Mouse (Mus musculus) liver, embryonic 11.5 days (tissue): ENCODE results near the gene Arhgdib. TPM values are rescaled to one million over a fixed set of nuclear protein-coding genes. Genes with fewer than 3 reads are reported as not detected.

Source experiments
- ATAC-seq: fragments of 200-750 bp; cut with Nextera tagmentation; replicated peaks from 2 replicates; pipeline ENCODE4 v1.8.0; 2017; ENCODE audit warnings: moderate number of reproducible peaks, mild to moderate bottlenecking, moderate TSS enrichment, moderate library complexity; ENCODE audit not compliant: low FRiP score
- DNase-seq: peaks from one replicate; pipeline ENCODE4 v3.0.0-alpha.2; 2017; ENCODE audit warnings: low spot score
- H3K27ac ChIP-seq: fragments of 300-500 bp; sonication (generic); 2 replicates; pipeline ENCODE4 v1.5.1; 2014; ENCODE audit warnings: mild to moderate bottlenecking, low read depth, low read length, control low read depth
- H3K27me3 ChIP-seq: fragments of 300-500 bp; sonication (generic); replicated peaks from 2 replicates; pipeline ENCODE4 v1.6.1; 2014; ENCODE audit warnings: low read length, mixed read lengths; ENCODE audit not compliant: control insufficient read depth, insufficient read depth
- H3K36me3 ChIP-seq: fragments of 300-500 bp; sonication (generic); 2 replicates; pipeline ENCODE4 v1.6.1; 2014; ENCODE audit warnings: mild to moderate bottlenecking, low read length, moderate library complexity, mixed read lengths; ENCODE audit not compliant: control insufficient read depth, insufficient read depth
- H3K4me1 ChIP-seq: fragments of 300-500 bp; sonication (generic); replicated peaks from 2 replicates; pipeline ENCODE4 v1.6.1; 2014; ENCODE audit warnings: low read length, mixed read lengths; ENCODE audit not compliant: control insufficient read depth, insufficient read depth
- H3K4me2 ChIP-seq: fragments of 300-500 bp; sonication (generic); 2 replicates; pipeline ENCODE4 v1.6.1; 2014; ENCODE audit warnings: mild to moderate bottlenecking, control low read depth, moderate library complexity
- H3K4me3 ChIP-seq: fragments of 300-500 bp; sonication (generic); 2 replicates; pipeline ENCODE4 v1.5.1; 2014; ENCODE audit warnings: low read depth, low read length, control low read depth
- H3K9ac ChIP-seq: fragments of 300-500 bp; sonication (generic); 2 replicates; pipeline ENCODE4 v1.6.1; 2014; ENCODE audit warnings: low read depth, low read length, control low read depth
- H3K9me3 ChIP-seq: fragments of 300-500 bp; sonication (generic); 2 replicates; pipeline ENCODE4 v1.6.1; 2016; ENCODE audit warnings: low read length, inconsistent platforms, mixed read lengths; ENCODE audit not compliant: control insufficient read depth
- WGBS: fragments of 180-500 bp; shearing (Covaris S2); extraction: QIAGEN DNeasy Blood & Tissue Kit; methylation state at CpG from one replicate; pipeline ENCODE4 v1.1.7; 2014; 5-methylcytosine and 5-hydroxymethylcytosine counted together
- polyA plus RNA-seq: library from polyadenylated mRNA; unstranded; fragments of >200 nt; fragmentation: Nextera tagmentation; extraction: Ambion mirVana; gene quantifications from 2 replicates; pipeline ENCODE4 v1.2.1, GENCODE M21; 2014

Arhgdib gene
- polyA plus RNA-seq, 1 experiment from 2014 or later: 183 TPM

DNA sequence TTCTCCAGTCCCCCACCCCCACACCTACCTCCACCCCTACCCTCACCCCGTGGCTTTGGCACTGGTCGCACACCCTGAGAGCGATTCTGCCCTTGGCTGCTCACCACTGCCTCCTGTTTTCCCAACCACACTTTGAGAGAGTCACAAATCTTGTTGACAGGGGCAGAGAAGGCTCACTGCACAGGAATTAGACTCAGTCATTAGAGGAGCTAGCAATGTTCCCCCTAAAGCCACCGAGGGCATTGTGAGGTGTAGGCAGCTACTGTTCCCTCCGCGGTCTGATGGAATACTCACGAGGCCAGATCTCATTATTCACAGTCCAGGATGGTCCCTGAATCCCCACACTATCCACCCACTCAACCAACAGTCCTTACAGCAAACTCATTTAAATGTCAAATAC lies 15.4 kb upstream of the Arhgdib start:
- ATAC-seq: no peak

DNA sequence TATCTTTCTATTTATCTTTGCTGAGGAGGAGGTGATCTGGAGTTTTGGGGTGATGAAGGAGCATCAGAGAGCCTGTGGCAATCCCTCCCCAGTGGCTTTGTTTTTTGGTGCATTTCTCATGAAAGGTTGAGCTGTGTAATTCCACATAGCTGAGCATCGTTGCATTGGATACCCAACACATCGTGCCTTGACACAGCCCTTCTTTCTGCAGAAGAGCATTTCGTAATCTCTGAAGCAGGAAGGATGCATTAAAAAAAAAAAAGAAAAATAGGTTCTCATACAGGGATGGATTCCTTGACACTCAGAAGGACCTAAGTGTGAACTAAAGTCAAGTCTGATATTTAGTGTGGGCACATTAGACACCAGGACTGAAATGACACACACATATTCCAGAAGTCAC lies 13.5 kb upstream of the Arhgdib start:
- H3K9ac ChIP-seq: no peak overlapping the region
- H3K4me3 ChIP-seq: no peak overlapping the region
- no peaks in the 10 kb centered on the region for H3K4me1 ChIP-seq
- H3K4me2 ChIP-seq: no peak overlapping the region
- no peaks in the 10 kb centered on the region for H3K9me3 ChIP-seq
- 70% methylated on average over 3 of the region's 3 CpGs for WGBS
- H3K27ac ChIP-seq: no peak overlapping the region
- DNase-seq (no peak), ATAC-seq (no peak)
- H3K27me3 ChIP-seq: no peaks in the 10 kb centered on the region
- no peaks in the 10 kb centered on the region for H3K36me3 ChIP-seq

More for the DNA sequence above, 15.4 kb upstream of the Arhgdib start:
- 59% methylated on average over 7 of the region's 7 CpGs for WGBS
- Histone ChIP-seq H3K27ac (no peak overlapping the region), H3K27me3 (no peaks in the 10 kb centered on the region), H3K9me3 (no peaks in the 10 kb centered on the region), H3K36me3 (no peaks in the 10 kb centered on the region), H3K4me2 (no peak overlapping the region), H3K4me3 (no peak overlapping the region), H3K4me1 (no peaks in the 10 kb centered on the region), H3K9ac (no peak overlapping the region)
- DNase-seq: no peak

DNA sequence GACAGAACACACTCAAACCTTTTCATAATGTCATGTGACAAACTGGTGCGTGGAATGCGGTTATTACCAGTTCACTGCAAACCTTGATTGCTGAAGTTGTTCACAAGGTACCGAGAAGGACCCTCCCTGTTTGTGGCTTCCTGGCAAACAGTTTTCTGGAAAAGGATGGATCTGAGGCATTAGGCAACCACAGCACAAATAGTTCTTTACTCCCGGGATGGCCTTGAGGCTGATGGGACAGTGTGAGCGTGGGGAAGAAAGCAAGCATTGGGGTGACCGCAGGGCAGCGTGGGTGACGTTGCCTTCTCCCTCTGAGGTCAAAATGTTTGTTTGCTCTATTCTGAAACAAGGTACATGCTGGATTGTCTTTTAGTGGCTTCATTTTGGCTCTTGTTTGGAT lies 13.0 kb upstream of the Arhgdib start:
- no peaks in the 10 kb centered on the region for H3K4me1 ChIP-seq
- H3K27me3 ChIP-seq: no peaks in the 10 kb centered on the region
- DNase-seq (no peak), ATAC-seq (no peak)
- no peak overlapping the region for H3K27ac ChIP-seq
- no peaks in the 10 kb centered on the region for H3K36me3 ChIP-seq
- H3K4me2 ChIP-seq: no peak overlapping the region
- no peak overlapping the region for H3K4me3 ChIP-seq
- 81% methylated on average over 8 of the region's 8 CpGs for WGBS
- H3K9ac ChIP-seq: no peak overlapping the region
- no peaks in the 10 kb centered on the region for H3K9me3 ChIP-seq

DNA sequence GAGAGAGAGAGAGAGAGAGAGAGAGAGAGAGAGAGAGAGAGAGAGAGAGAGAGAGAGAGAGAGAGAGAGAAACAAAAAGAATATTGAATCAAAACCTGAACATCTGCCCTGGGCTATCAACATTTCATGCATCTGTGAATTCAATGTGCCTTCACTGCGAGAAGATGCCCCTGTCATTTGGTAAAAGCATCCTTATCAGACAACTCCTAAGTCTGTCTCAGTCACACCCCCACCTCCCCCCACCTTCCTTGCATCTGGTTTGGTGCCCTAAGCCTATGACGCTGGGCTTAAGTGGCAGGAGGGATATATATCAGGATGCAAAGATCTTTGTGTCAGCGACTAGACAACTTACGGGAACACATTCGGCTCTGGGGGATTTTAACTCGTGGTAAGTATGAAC lies 12.5 kb upstream of the Arhgdib start:
- whole genome bisulfite sequencing: 66% methylated on average over 6 of the region's 6 CpGs
- Histone ChIP-seq H3K9me3 (no peaks in the 10 kb centered on the region), H3K4me2 (no peak overlapping the region), H3K4me1 (no peaks in the 10 kb centered on the region), H3K4me3 (no peak overlapping the region), H3K9ac (no peak overlapping the region), H3K36me3 (no peaks in the 10 kb centered on the region), H3K27me3 (no peaks in the 10 kb centered on the region), H3K27ac (no peak overlapping the region)
- DNase-seq (no peak), ATAC-seq (no peak)

DNA sequence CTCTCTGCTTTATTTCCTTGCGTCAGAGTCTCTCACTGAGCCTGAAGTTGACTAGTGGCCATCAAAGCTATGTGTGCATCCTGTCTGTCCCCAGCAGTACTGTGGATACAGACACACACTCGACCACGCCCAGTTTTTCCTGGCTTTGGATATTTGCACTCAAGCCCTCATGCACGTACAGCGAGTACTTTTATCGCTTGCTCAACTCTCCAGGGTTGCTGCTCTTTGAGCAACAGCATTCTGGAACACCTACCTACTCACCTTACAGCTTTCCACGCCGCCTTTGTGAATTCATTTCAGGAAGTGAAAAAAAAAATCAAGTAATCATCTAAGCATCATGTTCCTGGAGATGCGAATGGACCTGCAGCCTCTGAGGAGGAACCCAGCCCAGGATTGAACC lies 11.2 kb upstream of the Arhgdib start:
- Histone ChIP-seq H3K4me2 (no peak overlapping the region), H3K27ac (no peak overlapping the region), H3K36me3 (no peaks in the 10 kb centered on the region), H3K27me3 (no peaks in the 10 kb centered on the region), H3K9me3 (no peaks in the 10 kb centered on the region), H3K9ac (no peak overlapping the region), H3K4me1 (no peaks in the 10 kb centered on the region), H3K4me3 (no peak overlapping the region)
- 87% methylated on average over 9 of the region's 9 CpGs for WGBS
- DNase-seq (no peak), ATAC-seq (no peak)

DNA sequence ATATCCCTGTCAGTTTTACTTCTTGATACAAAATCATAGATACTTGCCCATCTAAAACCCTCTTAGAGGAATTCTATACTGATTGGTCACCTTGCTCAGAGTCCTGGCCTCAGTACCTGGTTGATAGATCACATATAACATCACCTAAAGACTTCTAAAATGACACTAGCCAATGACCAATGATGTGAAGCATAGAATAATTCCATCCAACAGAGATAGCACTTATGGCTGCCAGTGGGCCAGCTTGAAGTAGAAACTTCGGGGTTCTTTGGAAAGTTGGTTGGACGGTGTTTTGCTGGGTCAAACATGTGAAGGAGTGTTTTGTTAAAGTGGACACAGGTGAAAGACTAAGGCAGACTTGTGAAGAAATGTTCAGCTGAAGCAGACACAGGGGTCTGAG lies 8.5 kb upstream of the Arhgdib start:
- H3K27ac ChIP-seq: no peak overlapping the region
- H3K4me1 ChIP-seq: peaks cover 4% of the 10 kb centered on the region; the same call in 1 of the 2 replicates
- ATAC-seq (no peak), DNase-seq (no peak)
- H3K4me2 ChIP-seq: no peak overlapping the region
- no peaks in the 10 kb centered on the region for H3K36me3 ChIP-seq
- H3K9me3 ChIP-seq: no peaks in the 10 kb centered on the region
- no peak overlapping the region for H3K4me3 ChIP-seq
- 91% methylated on average over 2 of the region's 2 CpGs for WGBS
- no peaks in the 10 kb centered on the region for H3K27me3 ChIP-seq
- no peak overlapping the region for H3K9ac ChIP-seq

DNA sequence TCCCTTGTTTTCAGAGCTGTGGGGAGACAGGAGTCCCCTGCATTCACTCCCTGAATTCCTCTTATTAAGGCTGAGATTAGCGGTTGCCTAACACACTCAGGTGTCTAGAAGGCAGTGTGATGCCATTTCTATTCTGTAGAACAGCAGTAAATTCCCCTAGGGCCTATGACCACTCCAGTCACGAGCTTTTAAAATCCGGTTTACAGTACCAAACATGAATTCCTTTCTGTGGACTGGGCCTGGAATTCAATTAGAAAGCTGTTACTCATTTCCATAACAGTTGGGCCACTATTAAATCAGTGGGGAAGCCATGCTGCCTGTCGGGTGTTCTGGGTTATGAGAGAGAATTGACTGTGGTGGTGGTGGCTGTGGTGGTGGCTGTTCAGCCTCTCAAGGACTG lies 6.0 kb upstream of the Arhgdib start:
- H3K4me3 ChIP-seq: no peak overlapping the region
- H3K36me3 ChIP-seq: no peaks in the 10 kb centered on the region
- H3K9me3 ChIP-seq: no peaks in the 10 kb centered on the region
- DNase-seq: no peak
- no peak overlapping the region for H3K4me2 ChIP-seq
- H3K27me3 ChIP-seq: no peaks in the 10 kb centered on the region
- WGBS: 76% methylated on average over 4 of the region's 4 CpGs
- H3K27ac ChIP-seq: no peak overlapping the region
- peaks cover 4% of the 10 kb centered on the region for H3K4me1 ChIP-seq
- no peak overlapping the region for H3K9ac ChIP-seq
- no peak for ATAC-seq

DNA sequence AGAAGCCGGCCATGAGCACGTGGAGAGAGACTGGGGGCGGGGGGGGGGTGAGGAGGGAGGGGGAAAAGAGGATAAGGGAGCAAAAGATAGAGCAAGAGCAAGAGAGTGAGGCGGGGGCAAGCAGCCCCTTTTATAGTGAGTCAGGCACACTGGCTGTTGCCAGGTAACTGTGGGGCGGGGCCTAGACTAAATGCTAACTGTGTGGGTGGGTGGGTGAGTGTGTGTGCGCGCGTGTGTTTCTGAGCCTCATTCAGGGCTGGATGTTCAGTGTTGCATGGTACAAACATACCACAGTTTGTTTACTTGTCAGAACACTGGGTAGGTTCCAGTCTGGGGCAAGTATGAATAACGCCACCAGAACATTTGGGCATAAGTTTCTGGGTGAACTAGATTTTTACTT lies 5.2 kb upstream of the Arhgdib start:
- no peak overlapping the region for H3K4me2 ChIP-seq
- DNase-seq (no peak), ATAC-seq (no peak)
- no peak overlapping the region for H3K27ac ChIP-seq
- H3K4me3 ChIP-seq: no peak overlapping the region
- H3K4me1 ChIP-seq: peaks cover 4% of the 10 kb centered on the region
- no peak overlapping the region for H3K9ac ChIP-seq
- H3K36me3 ChIP-seq: no peaks in the 10 kb centered on the region
- H3K9me3 ChIP-seq: no peaks in the 10 kb centered on the region
- no peaks in the 10 kb centered on the region for H3K27me3 ChIP-seq
- 60% methylated on average over 9 of the region's 9 CpGs for WGBS

DNA sequence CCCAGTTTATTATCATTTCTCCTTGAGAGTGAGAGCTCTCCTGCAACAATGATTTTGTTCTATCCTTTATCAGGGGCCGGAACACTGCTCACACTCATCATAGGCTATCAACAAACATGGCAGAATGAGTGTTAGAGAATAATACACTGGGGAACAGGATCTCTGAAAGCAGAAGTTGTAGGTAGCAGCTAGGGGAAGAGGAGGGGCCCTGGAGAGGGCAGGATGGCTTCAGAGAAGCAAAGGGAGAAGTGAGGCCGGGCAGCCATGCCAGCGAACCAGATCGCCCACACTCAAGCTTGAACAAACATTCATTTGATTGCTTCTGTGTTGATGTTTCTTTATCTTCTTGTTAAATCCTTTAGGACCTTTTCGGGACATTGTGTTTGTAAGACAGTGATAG lies 4.5 kb upstream of the Arhgdib start:
- Histone ChIP-seq H3K4me1 (peaks cover 10% of the 10 kb centered on the region), H3K36me3 (no peaks in the 10 kb centered on the region), H3K4me2 (no peak overlapping the region), H3K27ac (no peak overlapping the region), H3K9ac (no peak overlapping the region), H3K27me3 (no peaks in the 10 kb centered on the region), H3K9me3 (no peaks in the 10 kb centered on the region), H3K4me3 (no peak overlapping the region)
- 60% methylated on average over 5 of the region's 5 CpGs for WGBS
- no peak for ATAC-seq
- DNase-seq: no peak
